Mouse (Mus musculus) gastrocnemius, postnatal 10 days (tissue): ENCODE results near the gene Gak. TPM values are rescaled to one million over a fixed set of nuclear protein-coding genes. Genes with fewer than 3 reads are reported as not detected.
A peak's percentile ranks its signal among the peaks of the same experiment; 100 is the strongest.

Source experiments
- DNase-seq: peaks from one replicate; pipeline ENCODE4 v3.0.0; 2021; ENCODE audit warnings: mixed read lengths
- long read RNA-seq, 2 experiments: library from polyadenylated mRNA; stranded (forward); transcript quantifications; one replicate each; pipeline ENCODE4 v2.0.0; 2021
- total RNA-seq, 2 experiments: library from RNA; stranded (reverse); gene quantifications; 2 replicates each; pipeline ENCODE4 v1.2.3; 2021

Gak gene
- 10 to 100 TPM; 19.7 to 23.0 TPM for total RNA-seq
- long read RNA-seq, experiment 1, full-length matches to known transcripts: 3 of 11 reads
- long read RNA-seq, experiment 1, partial matches to known transcripts: 6 of 11 reads
- long read RNA-seq, experiment 1, other reads (novel, unspliced or antisense): 2 of 11 reads
- long read RNA-seq, experiment 2, full-length matches to known transcripts: 2 of 7 reads
- long read RNA-seq, experiment 2, partial matches to known transcripts: 2 of 7 reads
- long read RNA-seq, experiment 2, other reads (novel, unspliced or antisense): 3 of 7 reads

- DNase-seq: peak; percentile 89
Measured at GRCm38 (mm10) chr5:108629634-108630483, at the start of gene Gak, which contains the start of gene Tmem175. TSS of gene Gak (minus strand) at chr5:108629755. TSS of gene Tmem175 (plus strand) at chr5:108629770.

GRCm38 (mm10) chr5:108678296-108678854, 48.8 kb upstream of the Gak start:
- no peak for DNase-seq

GRCm38 (mm10) chr5:108677605-108678295, 48.2 kb upstream of the Gak start:
- peak; percentile 50 for DNase-seq

- DNase-seq: no peak
Measured at GRCm38 (mm10) chr5:108676772-108677498, 47.4 kb upstream of the Gak start.

GRCm38 (mm10) chr5:108675251-108675816, 45.8 kb upstream of the Gak start, which contains the start of gene Slc26a1:
TSS of gene Slc26a1 (minus strand) at chr5:108675569.
- no peak for DNase-seq

- no peak for DNase-seq
Measured at GRCm38 (mm10) chr5:108674624-108675023, 45.1 kb upstream of the Gak start.

- DNase-seq: no peak
Measured at GRCm38 (mm10) chr5:108671757-108672156, 42.2 kb upstream of the Gak start.

- peak; percentile 48 for DNase-seq
Measured at GRCm38 (mm10) chr5:108670785-108671184, 41.2 kb upstream of the Gak start.

GRCm38 (mm10) chr5:108669986-108670385, 40.4 kb upstream of the Gak start:
- DNase-seq: no peak

GRCm38 (mm10) chr5:108668977-108669936, 39.7 kb upstream of the Gak start, which contains the start of gene Dgkq:
TSS of gene Dgkq (minus strand) at chr5:108669672.
- DNase-seq: peak; percentile 83

- DNase-seq: no peak
Measured at GRCm38 (mm10) chr5:108668387-108668932, 38.9 kb upstream of the Gak start.

- no peak for DNase-seq
Measured at GRCm38 (mm10) chr5:108667370-108667769, 37.8 kb upstream of the Gak start.

GRCm38 (mm10) chr5:108665066-108665465, 35.5 kb upstream of the Gak start:
- no peak for DNase-seq

- DNase-seq: no peak
Measured at GRCm38 (mm10) chr5:108662772-108663171, 33.2 kb upstream of the Gak start.

- peak; percentile 92 for DNase-seq
Measured at GRCm38 (mm10) chr5:108660632-108661268, 31.2 kb upstream of the Gak start.

GRCm38 (mm10) chr5:108659698-108660631, 30.4 kb upstream of the Gak start, which contains the start of gene Idua:
TSS of gene Idua (plus strand) at chr5:108660331.
- no peak for DNase-seq

GRCm38 (mm10) chr5:108658611-108659010, 29.1 kb upstream of the Gak start:
- DNase-seq: no peak

GRCm38 (mm10) chr5:108657406-108657805, 27.9 kb upstream of the Gak start:
- no peak for DNase-seq
